Comparison of ENCODE assay signal across 17 mouse cellular contexts in genomic region chr7:80365759-80366158, GRCm38 (mm10). TPM values are rescaled to one million over a fixed set of nuclear protein-coding genes. Genes with fewer than 3 reads are reported as not detected.
A peak's percentile ranks its signal among the peaks of the same experiment; 100 is the strongest.
DNase-seq lines count a peak whose midpoint lies in the region; ATAC-seq and TF ChIP-seq lines count a peak whose summit lies in the region.
"Had no signal": no experiment of that assay in that cellular context is flagged by ENCODE, and none has a peak within 500 bp of the region (broad histone marks: within the 10 kb centered on the region; RNA-seq: fewer than 3 reads in every experiment).

No protein-coding gene starts in this region.

- H3K36me3 ChIP-seq in kidney, postnatal 0 days (ENCODE audit: insufficient read depth, low read length) = peaks cover 45% of the 10 kb centered on the region; the same call in 1 of the 2 replicates
- peaks cover 64% of the 10 kb centered on the region for H3K36me3 ChIP-seq in kidney, embryonic 14.5 days (ENCODE audit: control insufficient read depth, insufficient read depth, low read length)
- peaks cover 73% of the 10 kb centered on the region for H3K36me3 ChIP-seq in hindbrain, embryonic 12.5 days

- peak; percentile 81 for DNase-seq in gastrocnemius, adult 2 months
- no peak for DNase-seq in gastrocnemius, postnatal 4 days (ENCODE audit: low spot score in 2 of 2)
- peak; percentile 74 for DNase-seq in kidney, postnatal 0 days (ENCODE audit: low spot score)
- DNase-seq in adrenal gland, postnatal 10 days = peak; percentile 82
- DNase-seq in kidney, postnatal 25 days = peak; percentile 62 to 66
- no peak for DNase-seq in frontal cortex, postnatal 36 days (ENCODE audit: low spot score in 2 of 2)
- DNase-seq: cerebellum, postnatal 14 days; thymus, adult 18-20 months had no signal

- no peak overlapping the region for H3K9ac ChIP-seq in kidney, postnatal 0 days (ENCODE audit: low read depth, low read length)
- H3K9ac ChIP-seq in kidney, embryonic 14.5 days (ENCODE audit: low read depth, low read length) = no peak overlapping the region
- H3K9ac ChIP-seq in hindbrain, embryonic 12.5 days = no peak overlapping the region
- H3K9ac ChIP-seq: limb, embryonic 13.5 days; liver, embryonic 15.5 days had no signal

- H3K4me2 ChIP-seq in kidney, postnatal 0 days (ENCODE audit: low read length) = no peak overlapping the region
- H3K4me2 ChIP-seq in kidney, embryonic 14.5 days (replicated peaks; ENCODE audit: low read depth, low read length) = no peak overlapping the region
- no peak overlapping the region for H3K4me2 ChIP-seq in hindbrain, embryonic 12.5 days (replicated peaks)
- H3K4me2 ChIP-seq: limb, embryonic 13.5 days; liver, embryonic 15.5 days had no signal

- peaks cover 15% of the 10 kb centered on the region for H3K4me1 ChIP-seq in kidney, postnatal 0 days (replicated peaks; ENCODE audit: insufficient read depth, low read length)
- H3K4me1 ChIP-seq in kidney, embryonic 14.5 days (ENCODE audit: control insufficient read depth, insufficient read depth, low read length) = peaks cover 8% of the 10 kb centered on the region; the same call in 1 of the 2 replicates
- H3K4me1 ChIP-seq in hindbrain, embryonic 12.5 days = peaks cover 16% of the 10 kb centered on the region

- H3K27ac ChIP-seq in gastrocnemius, adult 2 months = peak overlapping the region; percentile 73
- no peak overlapping the region for H3K27ac ChIP-seq in kidney, postnatal 0 days
- no peak overlapping the region for H3K27ac ChIP-seq in kidney, embryonic 14.5 days (ENCODE audit: low read depth, low read length)
- no peak overlapping the region for H3K27ac ChIP-seq in hindbrain, embryonic 12.5 days
- H3K27ac ChIP-seq: heart, adult 2 months; limb, embryonic 13.5 days; liver, embryonic 15.5 days had no signal

- H3K9me3 ChIP-seq in kidney, postnatal 0 days (replicated peaks; ENCODE audit: low read length) = no peaks in the 10 kb centered on the region
- H3K9me3 ChIP-seq in kidney, embryonic 14.5 days (ENCODE audit: control insufficient read depth, low read length) = no peaks in the 10 kb centered on the region
- H3K9me3 ChIP-seq in hindbrain, embryonic 12.5 days (replicated peaks) = no peaks in the 10 kb centered on the region
- H3K9me3 ChIP-seq: liver, embryonic 15.5 days; megakaryocyte, embryonic 14.5 days had no signal

- no peak for ATAC-seq in kidney, postnatal 0 days (replicated peaks; ENCODE audit: low FRiP score, low read depth)
- ATAC-seq in kidney, embryonic 14.5 days (ENCODE audit: low FRiP score, low TSS enrichment) = no peak
- no peak for ATAC-seq in hindbrain, embryonic 12.5 days (ENCODE audit: low FRiP score)
- ATAC-seq: activated CD4-positive, CD25-positive, alpha-beta regulatory T cell, adult 4 months; forebrain, embryonic 14.5 days; midbrain, embryonic 16.5 days had no signal

- 55% methylated on average over 2 of the region's 2 CpGs for WGBS in kidney, postnatal 0 days
- 64% methylated on average over 2 of the region's 2 CpGs for WGBS in kidney, embryonic 14.5 days
- 91% methylated on average over 2 of the region's 2 CpGs for WGBS in hindbrain, embryonic 12.5 days

- no peak overlapping the region for H3K4me3 ChIP-seq in gastrocnemius, adult 2 months
- no peak overlapping the region for H3K4me3 ChIP-seq in kidney, postnatal 0 days (replicated peaks; ENCODE audit: low read depth, low read length)
- no peak overlapping the region for H3K4me3 ChIP-seq in kidney, embryonic 14.5 days (ENCODE audit: low read length)
- H3K4me3 ChIP-seq in hindbrain, embryonic 12.5 days = no peak overlapping the region
- H3K4me3 ChIP-seq: heart, adult 2 months; limb, embryonic 13.5 days; liver, embryonic 15.5 days; megakaryocyte, embryonic 14.5 days had no signal

- intact Hi-C loops in gastrocnemius, adult 2 months (cut with DNase I) = no loop called here

- H3K27me3 ChIP-seq in kidney, postnatal 0 days (ENCODE audit: insufficient read depth, low read length) = no peaks in the 10 kb centered on the region
- H3K27me3 ChIP-seq in kidney, embryonic 14.5 days (ENCODE audit: control insufficient read depth, insufficient read depth, low read length) = no peaks in the 10 kb centered on the region
- H3K27me3 ChIP-seq in hindbrain, embryonic 12.5 days = no peaks in the 10 kb centered on the region
- H3K27me3 ChIP-seq: limb, embryonic 13.5 days; megakaryocyte, embryonic 14.5 days had no signal

- TF ChIP-seq CTCF in gastrocnemius, adult 2 months (IDR thresholded peaks at IDR 0.05) = no peak
- TF ChIP-seq CTCF in kidney, postnatal 0 days (IDR thresholded peaks at IDR 0.05; ENCODE audit: low read depth) = no peak

RNA-seq across cellular contexts. Expression of gene Man2a2, which starts 5.4 kb away (rescaled TPM):
- 100 to 1,000 TPM; 111 to 161 TPM for total RNA-seq in gastrocnemius, adult 2 months (2021)
- total RNA-seq in gastrocnemius, postnatal 4 days (2021) = 10 to 100 TPM; 87.2 to 91.1 TPM
- 7.3 and 8.8 TPM in 2 replicates for polyA plus RNA-seq in kidney, postnatal 0 days (2015; fragmentation: Nextera tagmentation; extraction: Ambion mirVana)
- polyA plus RNA-seq in kidney, embryonic 14.5 days (2014; fragmentation: Nextera tagmentation; extraction: Ambion mirVana) = 11.9 and 17.2 TPM in 2 replicates
- 10 to 100 TPM; 56.2 to 93.5 TPM for total RNA-seq in adrenal gland, postnatal 10 days (2021)
- 27.2 and 30.9 TPM in 2 replicates for polyA plus RNA-seq in hindbrain, embryonic 12.5 days (2016; fragmentation: Nextera tagmentation; extraction: Ambion mirVana)

RNA-seq across cellular contexts. Expression of gene Fes, which starts 22.0 kb away (rescaled TPM):
- total RNA-seq in gastrocnemius, adult 2 months (2021) = 1 to 10 TPM; 2.6 to 3.9 TPM
- total RNA-seq in gastrocnemius, postnatal 4 days (2021) = 10 to 100 TPM; 16.7 to 18.1 TPM
- polyA plus RNA-seq in kidney, postnatal 0 days (2015; fragmentation: Nextera tagmentation; extraction: Ambion mirVana) = 12.4 and 12.5 TPM in 2 replicates
- 10.7 and 11.4 TPM in 2 replicates for polyA plus RNA-seq in kidney, embryonic 14.5 days (2014; fragmentation: Nextera tagmentation; extraction: Ambion mirVana)
- 10 to 100 TPM; 13.2 to 17.1 TPM for total RNA-seq in adrenal gland, postnatal 10 days (2021)
- 10.2 and 11.8 TPM in 2 replicates for polyA plus RNA-seq in hindbrain, embryonic 12.5 days (2016; fragmentation: Nextera tagmentation; extraction: Ambion mirVana)

RNA-seq across cellular contexts. Expression of gene Hddc3, which starts 22.9 kb away (rescaled TPM):
- total RNA-seq in gastrocnemius, adult 2 months (2021) = 10 to 100 TPM; 23.6 to 26.1 TPM
- total RNA-seq in gastrocnemius, postnatal 4 days (2021) = 10 to 100 TPM; 48.0 to 48.3 TPM
- polyA plus RNA-seq in kidney, postnatal 0 days (2015; fragmentation: Nextera tagmentation; extraction: Ambion mirVana) = 20.2 and 21.5 TPM in 2 replicates
- polyA plus RNA-seq in kidney, embryonic 14.5 days (2014; fragmentation: Nextera tagmentation; extraction: Ambion mirVana) = 19.9 and 22.4 TPM in 2 replicates
- 10 to 100 TPM; 45.3 to 54.8 TPM for total RNA-seq in adrenal gland, postnatal 10 days (2021)
- 20.2 and 22.0 TPM in 2 replicates for polyA plus RNA-seq in hindbrain, embryonic 12.5 days (2016; fragmentation: Nextera tagmentation; extraction: Ambion mirVana)

RNA-seq across cellular contexts. Expression of gene Unc45a, which starts 25.0 kb away (rescaled TPM):
- total RNA-seq in gastrocnemius, adult 2 months (2021) = 10 to 100 TPM; 12.3 to 12.7 TPM
- total RNA-seq in gastrocnemius, postnatal 4 days (2021) = 10 to 100 TPM; 18.4 to 19.4 TPM
- 28.2 and 29.7 TPM in 2 replicates for polyA plus RNA-seq in kidney, postnatal 0 days (2015; fragmentation: Nextera tagmentation; extraction: Ambion mirVana)
- polyA plus RNA-seq in kidney, embryonic 14.5 days (2014; fragmentation: Nextera tagmentation; extraction: Ambion mirVana) = 17.8 and 27.8 TPM in 2 replicates
- total RNA-seq in adrenal gland, postnatal 10 days (2021) = 10 to 100 TPM; 40.8 to 44.6 TPM
- 56.2 and 60.6 TPM in 2 replicates for polyA plus RNA-seq in hindbrain, embryonic 12.5 days (2016; fragmentation: Nextera tagmentation; extraction: Ambion mirVana)

RNA-seq across cellular contexts. Expression of gene Furin, which starts 39.5 kb away (rescaled TPM):
- 10 to 100 TPM; 48.5 to 49.0 TPM for total RNA-seq in gastrocnemius, adult 2 months (2021)
- 10 to 100 TPM; 73.8 to 77.6 TPM for total RNA-seq in gastrocnemius, postnatal 4 days (2021)
- polyA plus RNA-seq in kidney, postnatal 0 days (2015; fragmentation: Nextera tagmentation; extraction: Ambion mirVana) = 20.8 and 22.9 TPM in 2 replicates
- polyA plus RNA-seq in kidney, embryonic 14.5 days (2014; fragmentation: Nextera tagmentation; extraction: Ambion mirVana) = 11.3 and 13.6 TPM in 2 replicates
- total RNA-seq in adrenal gland, postnatal 10 days (2021) = 100 to 1,000 TPM; 113 to 129 TPM
- 6.1 and 6.9 TPM in 2 replicates for polyA plus RNA-seq in hindbrain, embryonic 12.5 days (2016; fragmentation: Nextera tagmentation; extraction: Ambion mirVana)

Comparison
In these comparisons a context has a peak if more than half of its experiments do, and no peak if none do; other contexts are left out.
1. DNase-seq: peak in gastrocnemius, adult 2 months (single experiment), kidney, postnatal 0 days (single experiment), adrenal gland, postnatal 10 days (single experiment) and kidney, postnatal 25 days (2 of 2); none in gastrocnemius, postnatal 4 days (0 of 2) and frontal cortex, postnatal 36 days (0 of 2).